Mouse (Mus musculus) intestine, embryonic 14.5 days (tissue): Measurements from ENCODE around the gene Gsap. TPM values are rescaled to one million over a fixed set of nuclear protein-coding genes. Genes with fewer than 3 reads are reported as not detected.
"Not testable (repeated sequence)": the region's sequence is repeated elsewhere in the genome, so short reads cannot be mapped to it uniquely, and the experiment has no call there.

Experiments
- ATAC-seq: fragments of 200-750 bp; cut with Nextera tagmentation; replicated peaks from 2 replicates; pipeline ENCODE4 v1.8.0; 2017; ENCODE audit warnings: low read depth, moderate number of reproducible peaks, moderate TSS enrichment, moderate library complexity; ENCODE audit not compliant: low FRiP score, low TSS enrichment
- DNase-seq: peaks from one replicate; pipeline ENCODE4 v3.0.0-alpha.2; 2018; ENCODE audit warnings: low spot score
- H3K27ac ChIP-seq: fragments of 300-500 bp; sonication (generic); 2 replicates; pipeline ENCODE4 v1.5.1; 2014; ENCODE audit warnings: low read depth, mild to moderate bottlenecking, control low read depth
- H3K27me3 ChIP-seq: fragments of 300-500 bp; sonication (generic); replicated peaks from 2 replicates; pipeline ENCODE4 v1.6.1; 2014; ENCODE audit warnings: low read length, control low read depth; ENCODE audit not compliant: control insufficient read depth, insufficient read depth
- H3K36me3 ChIP-seq: fragments of 300-500 bp; sonication (generic); 2 replicates; pipeline ENCODE4 v1.6.1; 2014; ENCODE audit warnings: low read length, control low read depth; ENCODE audit not compliant: control insufficient read depth, insufficient read depth
- H3K4me1 ChIP-seq: fragments of 300-500 bp; sonication (generic); replicated peaks from 2 replicates; pipeline ENCODE4 v1.6.1; 2014; ENCODE audit warnings: low read length, control low read depth, mixed read lengths; ENCODE audit not compliant: control insufficient read depth, insufficient read depth
- H3K4me2 ChIP-seq: fragments of 300-500 bp; sonication (generic); 2 replicates; pipeline ENCODE4 v1.6.1; 2014; ENCODE audit warnings: low read length
- H3K4me3 ChIP-seq: fragments of 300-500 bp; sonication (generic); 2 replicates; pipeline ENCODE4 v1.5.1; 2014; ENCODE audit warnings: low read depth, low read length, control low read depth, mixed read lengths
- H3K9ac ChIP-seq: fragments of 300-500 bp; sonication (generic); 2 replicates; pipeline ENCODE4 v1.6.1; 2014; ENCODE audit warnings: mild to moderate bottlenecking, low read length
- H3K9me3 ChIP-seq: fragments of 300-500 bp; sonication (generic); 2 replicates; pipeline ENCODE4 v1.6.1; 2016; ENCODE audit warnings: low read length, control low read depth; ENCODE audit not compliant: control insufficient read depth
- WGBS: fragments of 180-500 bp; shearing (Covaris S2); extraction: QIAGEN DNeasy Blood & Tissue Kit; methylation state at CpG from one replicate; pipeline ENCODE4 v1.1.7; 2014; 5-methylcytosine and 5-hydroxymethylcytosine counted together
- polyA plus RNA-seq: library from polyadenylated mRNA; unstranded; fragments of >200 nt; fragmentation: Nextera tagmentation; extraction: Ambion mirVana; gene quantifications from 2 replicates; pipeline ENCODE4 v1.2.1, GENCODE M21; 2014

Gene Gsap
- polyA plus RNA-seq, 1 experiment from 2014 or later: 2.3 TPM

- H3K36me3 ChIP-seq: no peaks in the 10 kb centered on the region
- no peak overlapping the region for H3K4me2 ChIP-seq
- no peak overlapping the region for H3K27ac ChIP-seq
- ATAC-seq (no peak), DNase-seq (no peak)
- H3K9ac ChIP-seq: no peak overlapping the region
- no peaks in the 10 kb centered on the region for H3K9me3 ChIP-seq
- no peaks in the 10 kb centered on the region for H3K27me3 ChIP-seq
- H3K4me1 ChIP-seq: peaks cover 9% of the 10 kb centered on the region
- WGBS: 66% methylated on average over 5 of the region's 5 CpGs
- H3K4me3 ChIP-seq: no peak overlapping the region
Observed at GRCm38 (mm10) chr5:21170898-21171297, 15.2 kb upstream of the Gsap start.

DNA sequence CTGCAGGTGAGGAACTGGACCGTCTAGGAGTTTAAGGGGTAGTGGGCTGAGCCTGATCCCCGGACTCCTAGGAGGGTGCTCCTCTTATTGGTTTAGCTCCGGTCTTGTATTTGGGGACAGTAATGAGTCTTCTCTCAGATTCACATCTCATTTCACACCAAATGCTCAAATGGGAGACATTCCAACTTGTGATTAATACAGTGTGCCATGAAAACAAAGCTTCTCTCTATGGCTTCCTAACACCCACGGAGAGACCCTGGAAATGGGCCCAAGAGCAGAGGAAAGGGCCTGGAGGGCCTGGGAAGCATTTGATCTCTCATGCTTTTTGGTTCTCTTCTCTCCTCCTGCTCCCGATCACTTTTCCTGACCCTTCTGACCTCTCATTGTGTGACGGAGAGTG is 14.7 kb upstream of the Gsap start:
- H3K4me3 ChIP-seq: no peak overlapping the region
- H3K27ac ChIP-seq: peak overlapping the region; percentile 6; the same call in 1 of the 2 replicates
- no peak for DNase-seq
- 66% methylated on average over 6 of the region's 6 CpGs for WGBS
- no peak for ATAC-seq
- no peak overlapping the region for H3K9ac ChIP-seq
- H3K9me3 ChIP-seq: no peaks in the 10 kb centered on the region
- no peaks in the 10 kb centered on the region for H3K36me3 ChIP-seq
- H3K4me2 ChIP-seq: no peak overlapping the region
- peaks cover 9% of the 10 kb centered on the region for H3K4me1 ChIP-seq
- H3K27me3 ChIP-seq: no peaks in the 10 kb centered on the region

- Histone ChIP-seq H3K27ac (no peak overlapping the region), H3K4me2 (no peak overlapping the region), H3K9ac (no peak overlapping the region), H3K4me1 (peaks cover 9% of the 10 kb centered on the region), H3K36me3 (no peaks in the 10 kb centered on the region), H3K4me3 (no peak overlapping the region), H3K27me3 (no peaks in the 10 kb centered on the region), H3K9me3 (no peaks in the 10 kb centered on the region)
- ATAC-seq: no peak
- 72% methylated on average over 3 of the region's 3 CpGs for WGBS
- DNase-seq: no peak
Observed at GRCm38 (mm10) chr5:21172316-21172715, 13.7 kb upstream of the Gsap start.

GRCm38 (mm10) chr5:21175132-21176112 is 10.6 kb upstream of the Gsap start:
- no peak overlapping the region for H3K9ac ChIP-seq
- H3K36me3 ChIP-seq: no peaks in the 10 kb centered on the region
- H3K4me2 ChIP-seq: no peak overlapping the region
- DNase-seq (no peak), ATAC-seq (peak; percentile 69)
- WGBS: 37% methylated on average over 9 of the region's 9 CpGs
- no peaks in the 10 kb centered on the region for H3K27me3 ChIP-seq
- H3K4me1 ChIP-seq: peaks cover 9% of the 10 kb centered on the region
- H3K4me3 ChIP-seq: no peak overlapping the region
- H3K9me3 ChIP-seq: no peaks in the 10 kb centered on the region
- peak overlapping the region; percentile 43; the same call in 1 of the 2 replicates for H3K27ac ChIP-seq

GRCm38 (mm10) chr5:21179496-21179895 is 6.6 kb upstream of the Gsap start:
- Histone ChIP-seq H3K9me3 (no peaks in the 10 kb centered on the region), H3K4me3 (no peak overlapping the region), H3K4me1 (peaks cover 4% of the 10 kb centered on the region; the same call in 1 of the 2 replicates), H3K27ac (no peak overlapping the region), H3K4me2 (no peak overlapping the region), H3K9ac (no peak overlapping the region), H3K27me3 (no peaks in the 10 kb centered on the region), H3K36me3 (no peaks in the 10 kb centered on the region)
- ATAC-seq: no peak
- no peak for DNase-seq

GRCm38 (mm10) chr5:21183046-21183445 is 3.0 kb upstream of the Gsap start:
- H3K4me1 ChIP-seq, H3K4me3 ChIP-seq, DNase-seq, H3K27me3 ChIP-seq, H3K9me3 ChIP-seq, H3K27ac ChIP-seq, H3K4me2 ChIP-seq, ATAC-seq, H3K36me3 ChIP-seq, H3K9ac ChIP-seq: not testable (repeated sequence)
- 59% methylated on average over 2 of the region's 2 CpGs for WGBS

GRCm38 (mm10) chr5:21186821-21187220 is 766 bp downstream of the Gsap start:
- Histone ChIP-seq H3K4me3 (peak overlapping the region; percentile 49), H3K36me3 (no peaks in the 10 kb centered on the region), H3K9me3 (no peaks in the 10 kb centered on the region), H3K4me2 (peak overlapping the region; percentile 73), H3K27me3 (no peaks in the 10 kb centered on the region), H3K4me1 (0 out of 2 replicates have a peak, but pooled peaks cover 5% of the 10 kb centered on the region), H3K27ac (no peak overlapping the region), H3K9ac (no peak overlapping the region)
- DNase-seq (no peak), ATAC-seq (no peak)
- 18% methylated on average over 4 of the region's 4 CpGs for WGBS

- Histone ChIP-seq H3K27ac (no peak overlapping the region), H3K36me3 (no peaks in the 10 kb centered on the region), H3K4me1 (0 out of 2 replicates have a peak, but pooled peaks cover 5% of the 10 kb centered on the region), H3K4me2 (no peak overlapping the region), H3K27me3 (no peaks in the 10 kb centered on the region), H3K9me3 (no peaks in the 10 kb centered on the region), H3K4me3 (no peak overlapping the region), H3K9ac (no peak overlapping the region)
- WGBS: 31% methylated on average over 3 of the region's 3 CpGs
- ATAC-seq (no peak), DNase-seq (no peak)
Observed at GRCm38 (mm10) chr5:21188435-21188834, 2.4 kb downstream of the Gsap start.

- Histone ChIP-seq H3K9me3 (no peaks in the 10 kb centered on the region), H3K27ac (no peak overlapping the region), H3K27me3 (no peaks in the 10 kb centered on the region), H3K4me1 (0 out of 2 replicates have a peak, but pooled peaks cover 5% of the 10 kb centered on the region), H3K4me3 (no peak overlapping the region), H3K36me3 (no peaks in the 10 kb centered on the region), H3K4me2 (no peak overlapping the region), H3K9ac (no peak overlapping the region)
- ATAC-seq (no peak), DNase-seq (no peak)
- 76% methylated on average over 1 of the region's 1 CpGs for WGBS
Observed at GRCm38 (mm10) chr5:21189036-21189435, 3.0 kb downstream of the Gsap start.
